Mouse (Mus musculus): ENCODE measurements at regions not wholly inside any gene's neighbourhood (a gene's known extent, or its start where the extent isn't known, plus 50 kb on each side); places are given as distances from the start of the nearest gene placed in this dataset.
"Not testable (repeated sequence)": the region's sequence is repeated elsewhere in the genome, so short reads cannot be mapped to it uniquely, and the experiment has no call there.

DNA sequence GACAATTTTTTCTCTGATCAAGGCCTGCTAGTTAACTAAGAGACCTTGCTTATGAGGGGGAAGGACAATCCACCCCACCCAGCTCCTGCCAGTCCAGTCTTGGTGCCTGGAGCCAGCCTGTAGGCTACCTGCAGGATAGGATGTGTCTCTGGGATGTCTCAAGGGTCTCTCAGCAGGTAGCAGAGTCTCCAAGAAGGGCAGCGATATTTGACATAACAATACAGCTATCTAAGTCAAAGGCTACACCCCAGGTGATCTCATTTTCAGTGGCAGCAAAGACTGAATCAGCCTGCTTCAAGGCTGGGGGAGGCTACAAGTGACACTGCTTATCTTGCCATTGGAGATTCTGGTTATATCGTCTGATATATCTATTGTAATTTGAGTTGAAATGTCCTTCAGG, 1267.5 kb downstream of the Pcdh9 start:
- no peak for DNase-seq (ENCODE audit: low spot score in 2 of 2)

DNA sequence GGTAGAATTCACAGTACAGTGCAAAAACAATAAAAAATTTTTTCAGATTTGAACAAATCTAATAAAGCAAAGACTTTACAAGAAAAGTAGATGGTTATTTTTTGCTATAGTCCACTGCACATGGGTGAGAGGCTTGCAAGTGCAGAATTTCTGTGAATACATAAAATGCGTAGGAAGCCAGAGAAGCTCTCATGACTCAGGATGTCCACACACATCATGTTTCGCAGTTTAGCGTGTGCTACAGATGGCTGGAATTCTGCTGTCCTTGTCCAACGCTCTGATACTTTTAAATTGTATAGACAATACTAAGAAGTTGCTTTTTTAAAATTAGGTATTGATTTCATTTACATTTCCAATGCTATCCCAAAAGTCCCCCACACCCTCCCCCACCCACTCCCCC, 1274.9 kb downstream of the Pcdh9 start:
- peak in 1 of 2 experiments; percentile 13 for DNase-seq (ENCODE audit: low spot score in 2 of 2)

DNA sequence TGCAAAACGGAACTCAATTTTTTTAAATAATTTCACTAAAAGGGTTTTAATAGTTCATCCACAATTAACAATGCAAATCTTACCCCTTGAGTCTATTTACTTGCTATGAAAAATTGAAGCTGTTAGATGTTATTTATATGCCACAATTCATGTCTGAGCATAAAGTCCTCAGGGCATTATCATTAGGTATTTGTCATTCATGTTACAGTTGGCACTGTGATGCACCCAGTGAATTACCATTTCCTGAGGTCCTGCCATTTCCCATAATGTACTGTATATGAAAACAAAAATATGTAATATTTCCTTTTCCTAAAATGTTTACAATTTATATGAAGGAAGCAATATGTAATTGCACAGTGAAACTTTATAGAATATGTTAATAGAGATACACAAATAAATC, 1296.8 kb downstream of the Pcdh9 start:
- DNase-seq (ENCODE audit: low spot score in 2 of 2) = no peak

DNA sequence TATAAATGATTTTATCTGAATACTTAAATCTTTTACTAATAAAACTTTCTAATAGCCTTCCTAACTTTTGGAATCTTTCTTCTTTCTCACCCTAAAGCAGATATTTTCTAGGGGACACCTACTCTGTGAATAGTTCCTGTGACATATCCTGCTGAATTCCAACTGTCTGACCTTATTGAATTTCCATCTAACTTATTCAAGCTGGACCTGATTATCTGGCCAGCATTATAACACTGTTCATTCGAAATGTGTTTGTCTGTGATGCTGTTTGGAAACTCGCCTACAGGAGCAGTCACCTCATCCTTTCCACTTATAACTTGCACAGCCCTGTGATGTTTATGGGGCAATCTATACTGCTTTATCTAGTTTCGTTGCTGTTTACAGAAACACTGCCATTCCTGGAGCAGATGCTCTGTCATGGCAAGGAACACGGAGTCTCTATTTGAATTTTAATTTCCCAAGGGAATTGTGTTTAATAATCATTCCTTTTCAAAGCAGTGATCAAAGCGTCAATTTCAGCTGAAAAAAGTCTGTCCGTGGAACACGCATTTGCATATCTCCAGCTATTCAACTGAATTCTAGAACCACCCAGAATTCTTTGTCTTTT, 1298.8 kb downstream of the Pcdh9 start:
- no peak for DNase-seq (ENCODE audit: low spot score in 2 of 2)

DNA sequence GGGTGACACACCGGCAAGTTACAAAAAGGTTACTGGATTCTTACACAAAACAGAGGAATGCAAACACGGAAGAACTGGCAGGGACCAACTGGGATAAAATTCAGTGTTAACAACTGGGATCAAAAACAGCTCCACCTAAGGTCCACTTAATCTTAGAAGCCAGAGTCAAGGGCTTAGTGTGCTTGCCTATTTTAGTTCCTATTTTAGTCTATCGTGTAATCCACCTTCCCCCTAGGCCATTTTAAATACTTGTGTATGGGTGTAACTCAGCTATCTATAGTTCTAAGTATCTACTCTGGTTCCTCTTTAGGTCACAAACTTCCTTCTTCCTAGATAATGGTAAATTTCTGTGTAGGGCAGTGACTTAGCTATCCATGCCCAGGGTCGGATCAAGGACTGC, 1302.2 kb downstream of the Pcdh9 start:
- DNase-seq (ENCODE audit: low spot score in 2 of 2) = not testable (repeated sequence)

DNA sequence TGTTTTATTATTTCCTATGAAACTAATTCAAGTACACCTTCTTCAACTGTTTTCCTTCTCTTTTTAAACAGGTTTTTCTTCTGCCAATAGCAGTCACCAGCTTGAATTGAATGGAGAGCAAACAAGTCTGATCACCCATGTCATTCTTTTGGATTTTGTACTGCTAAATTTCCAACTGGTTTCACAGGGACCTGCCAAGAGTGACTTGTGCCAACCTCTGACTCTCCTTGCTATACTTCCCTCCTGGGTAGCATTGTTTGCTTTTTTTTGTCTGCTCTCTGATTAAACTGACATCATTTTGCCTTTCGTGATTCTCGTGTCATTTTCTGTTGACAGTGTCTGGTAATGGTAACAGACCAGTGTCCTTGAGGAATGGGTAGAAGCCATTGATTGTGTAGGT, 1323.5 kb downstream of the Pcdh9 start:
- DNase-seq (ENCODE audit: low spot score in 2 of 2) = no peak
